Mouse (Mus musculus) layer of hippocampus, adult 9-11 months (tissue): Measurements from ENCODE around the gene Pnpo.

Experiments used
- DNase-seq: peaks from one replicate; pipeline ENCODE4 v3.0.0; 2022

Gene Pnpo

DNA sequence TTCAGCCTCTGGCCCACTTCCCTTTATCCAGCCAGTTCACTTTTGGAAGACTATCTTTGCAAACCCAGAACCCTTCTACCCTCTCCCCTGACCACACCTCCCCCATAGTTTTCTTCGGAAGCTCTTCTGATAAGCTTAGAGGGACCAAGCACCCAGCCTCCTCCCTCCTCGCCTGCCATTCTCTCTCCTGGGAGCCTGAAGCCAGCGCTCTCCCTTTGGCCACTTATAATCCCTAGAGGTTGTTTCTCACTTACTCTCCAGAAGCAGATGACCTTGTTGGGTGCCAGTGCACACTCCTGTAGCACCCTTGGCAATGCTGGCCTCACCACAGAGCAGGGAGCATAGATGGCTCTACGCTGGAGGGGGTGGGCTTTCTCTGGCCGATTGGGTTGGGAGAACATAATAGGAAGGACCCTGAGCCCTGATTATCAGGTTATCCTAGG, 25.5 kb upstream of the Pnpo start:
- no peak for DNase-seq

DNA sequence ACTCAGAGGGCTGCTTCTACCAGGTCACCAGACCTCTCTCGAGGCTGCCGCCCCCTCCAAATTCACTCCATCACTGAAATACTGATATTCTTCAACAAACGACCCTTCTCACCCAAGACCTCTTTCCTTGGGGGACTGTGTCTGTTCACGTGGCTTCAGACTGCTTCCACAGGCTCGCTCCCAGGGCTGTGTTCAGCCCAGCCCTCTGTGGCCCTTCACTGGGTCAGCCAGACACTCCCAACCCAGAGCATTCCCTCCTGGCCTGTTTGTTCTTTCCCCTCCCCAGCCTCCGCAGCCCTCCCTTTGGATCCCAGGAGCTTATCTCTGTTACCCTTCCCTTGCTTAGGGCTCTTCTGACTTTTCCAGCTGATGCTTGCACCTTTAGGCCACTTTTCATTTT, 24.7 kb upstream of the Pnpo start:
- no peak for DNase-seq

DNA sequence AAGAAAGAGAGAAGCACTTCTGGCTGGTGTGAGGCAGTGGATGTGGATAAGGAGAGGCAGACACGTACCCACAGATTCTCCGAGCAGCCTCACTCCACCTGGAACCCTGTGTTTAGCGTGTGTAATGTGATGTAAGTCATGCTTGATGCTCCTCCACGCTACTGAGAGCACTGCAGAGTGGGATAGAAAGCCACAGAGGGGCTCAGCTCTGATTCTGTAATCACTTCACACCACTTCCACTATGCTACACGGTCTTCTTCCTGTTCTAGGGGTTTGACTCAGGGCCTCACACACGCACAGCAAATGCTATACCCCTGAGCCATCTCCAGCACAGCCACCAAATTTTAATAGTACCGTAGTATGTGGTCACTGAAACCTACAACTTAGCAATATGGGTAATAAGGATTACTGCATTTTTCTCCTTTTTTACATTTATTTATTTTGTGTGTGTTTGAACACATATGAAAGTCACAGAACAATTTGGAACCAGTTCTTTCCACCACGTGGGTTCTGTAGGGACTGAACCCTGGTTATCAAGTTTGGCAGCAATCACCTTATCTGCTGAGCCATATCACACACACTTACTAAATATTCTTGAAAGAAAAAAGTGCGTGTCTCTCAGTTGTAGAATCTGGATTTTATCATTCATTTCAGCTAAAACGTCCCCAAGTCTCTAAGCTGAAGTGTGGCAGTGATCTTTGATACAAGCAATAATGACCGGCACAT, 23.9 kb upstream of the Pnpo start:
- no peak for DNase-seq

DNA sequence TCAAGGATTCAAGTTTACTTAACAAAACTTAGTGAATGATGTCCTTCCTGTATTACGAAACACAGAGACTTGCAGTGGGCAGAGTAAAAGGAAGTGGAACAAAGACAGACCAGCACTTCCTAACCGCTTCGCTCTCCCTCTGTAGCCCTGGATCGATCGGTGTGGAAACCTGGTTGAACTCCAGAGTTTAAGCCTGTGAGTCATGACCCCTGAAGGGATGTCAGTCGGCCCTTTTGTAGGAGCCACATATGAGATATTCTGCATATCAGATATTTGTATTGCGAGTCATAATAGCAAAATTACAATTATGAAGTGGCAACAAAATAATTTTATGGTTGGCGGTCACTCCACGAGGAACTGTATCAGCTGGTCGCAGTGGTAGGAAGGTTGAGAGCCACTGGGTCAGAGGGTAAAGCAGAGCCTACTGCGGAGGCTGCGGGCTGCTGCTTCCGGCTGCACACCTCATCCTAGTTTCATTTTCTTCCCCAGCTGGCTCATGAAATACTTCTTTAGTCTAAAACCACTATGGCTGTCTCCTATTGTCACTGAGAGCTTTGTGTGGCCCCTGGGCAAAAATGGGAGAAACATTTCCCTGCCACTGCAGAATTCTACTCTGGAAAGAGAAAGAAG, 23.2 kb upstream of the Pnpo start:
- DNase-seq = no peak

DNA sequence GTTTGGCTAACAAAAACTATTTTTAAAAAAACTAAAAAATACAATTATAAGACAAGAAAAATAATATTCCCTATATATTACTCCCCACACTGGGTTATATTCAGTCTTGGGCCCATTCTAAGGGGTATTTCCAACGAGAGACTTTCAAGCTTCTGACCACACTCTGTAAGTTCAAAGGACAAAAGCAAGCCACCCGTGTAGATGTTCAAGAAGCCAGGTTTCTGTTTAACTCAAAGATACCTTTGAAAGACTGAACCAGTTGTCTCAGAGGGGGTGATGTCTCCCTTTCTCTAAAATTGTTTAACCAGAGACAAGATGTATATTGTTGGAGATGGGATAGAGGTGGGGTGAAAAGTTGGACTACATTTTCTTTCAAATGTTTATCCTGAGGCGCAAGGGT, 22.4 kb upstream of the Pnpo start:
- no peak for DNase-seq

DNA sequence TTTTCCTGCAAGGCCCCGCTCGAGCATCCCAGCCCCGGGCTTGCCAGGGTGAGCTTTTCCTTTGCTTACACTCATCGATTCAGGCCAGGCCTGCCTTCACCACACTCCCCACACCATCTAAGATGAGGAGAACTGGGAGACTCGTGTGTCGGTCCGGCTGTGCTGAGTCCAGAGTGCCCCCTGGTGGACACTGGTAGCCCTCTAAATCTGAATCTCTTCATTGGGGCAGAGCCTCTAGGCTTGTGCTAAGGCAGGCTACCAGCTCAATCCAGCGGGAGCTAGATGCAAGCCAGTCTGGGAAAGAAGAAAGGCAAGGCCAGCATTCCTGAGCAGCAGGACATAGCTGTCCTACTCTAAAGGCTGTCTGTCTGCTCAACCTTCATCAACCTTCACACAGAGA, 19.8 kb upstream of the Pnpo start:
- peak; percentile 90 for DNase-seq

DNA sequence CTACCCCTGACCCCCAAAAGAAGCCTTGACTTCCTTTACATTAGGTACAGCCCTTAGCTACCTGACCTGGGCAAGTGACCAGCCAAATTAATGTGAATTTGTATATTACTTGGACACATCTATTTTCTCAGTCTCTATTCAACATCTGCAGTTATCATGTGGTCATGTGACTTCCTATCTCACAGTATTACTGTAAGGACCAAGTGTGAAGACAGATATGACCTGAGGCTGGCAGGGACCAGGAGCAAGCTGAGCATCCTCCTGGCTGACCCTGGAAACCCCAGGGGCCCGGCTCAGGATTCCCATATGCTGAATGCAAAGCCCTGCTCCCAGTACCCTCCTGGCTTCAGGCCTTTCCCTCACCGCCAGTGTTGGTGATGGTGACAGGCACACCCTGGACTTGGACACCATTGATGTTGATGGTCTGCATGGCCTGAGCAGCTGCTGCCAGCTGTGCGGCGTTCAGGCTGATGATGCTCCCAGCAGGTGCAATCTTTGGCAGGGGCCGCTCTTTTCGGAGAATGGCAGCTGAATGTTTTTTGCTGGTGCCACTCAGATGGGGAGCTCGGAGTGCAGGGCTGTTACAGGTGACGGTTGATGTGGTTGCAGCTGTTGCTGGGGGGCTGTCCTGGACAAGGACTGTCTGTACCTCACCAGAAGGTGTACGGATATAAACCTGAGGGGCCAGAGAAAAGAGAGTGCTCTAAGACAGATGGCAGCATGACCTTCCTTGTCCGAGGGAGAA, 13.4 kb upstream of the Pnpo start:
- DNase-seq = no peak

DNA sequence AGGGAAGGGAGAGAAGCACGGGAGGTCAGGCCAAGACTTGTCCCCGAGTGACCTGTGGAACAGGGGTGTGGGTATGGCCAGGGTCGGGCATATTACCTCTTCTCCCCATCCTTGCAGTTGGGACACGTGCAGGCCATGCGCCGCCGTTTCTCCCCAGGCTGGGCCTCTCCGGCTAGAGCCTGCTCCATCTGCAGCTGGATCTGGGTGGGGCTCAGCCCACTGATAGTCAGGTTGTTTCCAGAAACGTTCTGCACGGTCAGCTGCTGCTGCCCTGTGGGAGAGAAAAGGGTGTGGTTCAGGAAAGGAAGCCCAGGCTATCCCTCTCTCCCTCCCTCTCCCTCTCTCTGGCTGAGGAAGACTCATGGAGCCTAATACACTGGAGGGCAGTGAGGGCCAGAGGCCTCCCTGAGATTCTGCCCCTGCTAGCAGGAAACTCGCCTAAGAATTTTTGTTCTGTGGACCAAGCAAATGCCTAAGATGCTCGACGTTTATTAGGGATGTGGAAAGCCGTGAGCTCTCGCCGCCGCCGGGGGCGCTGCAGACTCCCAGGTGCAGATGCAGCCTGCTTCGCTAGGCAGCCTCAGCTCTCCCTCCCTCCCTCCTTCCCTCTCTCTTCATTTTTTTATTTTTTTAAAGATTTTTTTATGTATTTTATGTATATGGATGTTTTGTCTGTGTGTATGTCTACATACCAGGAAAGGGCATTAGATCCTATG, 12.4 kb upstream of the Pnpo start:
- DNase-seq = no peak

DNA sequence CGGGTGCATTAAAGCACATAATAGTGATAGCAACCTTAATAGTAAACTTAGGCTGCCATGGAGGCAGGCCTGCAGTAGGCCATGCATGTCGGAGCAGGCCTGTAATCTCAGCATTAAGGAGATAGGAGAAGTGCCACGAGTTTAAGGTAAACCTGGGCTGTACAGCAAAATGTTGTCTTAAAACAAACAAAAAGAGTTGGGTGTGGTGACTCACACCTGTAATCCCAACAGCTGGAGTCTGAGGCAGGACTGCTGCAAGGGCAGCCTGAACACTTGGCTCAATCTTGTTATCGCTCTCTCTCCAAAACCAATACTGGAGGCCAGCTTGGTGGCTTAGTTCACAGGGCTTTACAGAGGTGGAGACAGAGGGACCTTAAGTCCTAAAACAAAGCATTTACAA, 11.3 kb upstream of the Pnpo start:
- DNase-seq = no peak

DNA sequence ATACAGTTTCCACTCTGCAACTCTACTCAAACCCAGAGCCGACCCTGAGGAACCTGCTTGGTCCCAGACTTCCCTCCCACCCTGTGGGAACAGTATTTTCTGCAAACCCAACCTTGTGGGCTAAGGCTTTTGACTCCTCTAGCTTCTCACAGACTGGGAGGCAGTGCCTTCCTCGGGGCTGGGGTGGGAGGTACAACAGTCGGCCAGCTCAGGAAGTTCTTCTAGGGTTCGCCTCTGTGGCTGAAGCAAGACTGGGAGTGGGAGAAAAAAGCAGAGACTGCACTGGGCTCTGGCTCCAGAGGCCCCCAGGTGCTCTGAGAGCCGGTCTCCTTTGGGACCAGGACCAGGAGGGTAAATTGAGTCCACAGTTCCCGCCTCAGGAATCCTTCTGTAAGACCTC, 9.1 kb upstream of the Pnpo start:
- no peak for DNase-seq

DNA sequence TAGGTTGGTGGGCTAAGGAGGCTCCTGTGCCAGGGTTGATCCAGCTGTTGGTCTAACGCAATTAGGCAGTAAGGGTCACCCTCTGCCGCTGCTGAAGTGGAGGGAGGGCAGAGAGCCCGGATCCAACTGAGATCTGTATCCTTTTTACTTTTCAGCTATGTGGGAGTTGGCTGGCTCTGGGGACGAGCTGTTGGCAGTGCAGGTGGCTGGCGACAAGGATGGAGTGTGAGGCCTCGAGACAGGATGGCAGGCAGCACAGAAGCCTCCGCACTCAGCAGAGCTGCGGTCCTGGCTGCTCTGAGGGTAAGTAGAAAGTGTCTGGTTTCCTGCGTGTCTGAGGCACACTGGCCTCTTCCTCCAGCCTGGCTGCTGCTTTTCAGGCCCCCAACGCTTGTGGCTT, 8.6 kb upstream of the Pnpo start:
- no peak for DNase-seq

DNA sequence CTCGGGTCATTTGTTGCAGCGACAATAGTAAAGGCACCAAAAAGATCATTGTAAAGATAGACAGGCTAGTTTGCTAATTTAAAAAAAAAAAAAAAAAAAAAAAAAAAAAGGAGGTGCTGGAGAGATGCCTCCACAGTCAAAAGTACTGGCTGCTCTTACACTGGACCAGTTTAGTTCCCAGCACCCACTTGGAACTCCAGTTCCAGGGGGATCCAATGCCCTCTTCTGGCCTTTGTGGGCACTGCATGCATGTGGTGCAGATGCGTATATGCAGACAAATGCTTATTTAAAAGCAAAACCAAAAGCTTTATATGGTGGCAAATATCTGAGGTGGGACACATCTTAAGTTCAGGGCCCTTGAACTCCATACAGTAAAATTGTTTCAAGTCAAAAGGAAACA, 7.0 kb upstream of the Pnpo start:
- DNase-seq = no peak

DNA sequence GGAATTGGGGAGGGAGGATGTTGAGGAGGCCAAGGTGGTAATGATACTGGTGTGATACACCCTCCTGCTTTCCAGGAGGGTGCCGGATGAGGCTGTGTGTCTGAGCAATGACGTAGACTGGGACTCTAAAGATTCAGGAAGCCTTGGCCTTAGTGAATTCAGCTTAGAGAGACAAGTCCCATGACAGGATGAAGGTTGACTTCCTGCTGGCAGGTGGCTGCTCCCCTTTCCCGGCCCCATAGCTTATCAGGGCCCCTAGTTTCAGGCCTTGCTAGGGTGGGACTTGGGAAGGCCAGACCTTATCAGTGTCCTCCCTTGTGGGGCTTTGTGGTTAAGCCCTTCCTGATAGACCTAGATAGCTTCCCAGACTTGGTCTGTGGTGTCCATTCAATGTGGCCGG, 4.1 kb upstream of the Pnpo start:
- DNase-seq = no peak

DNA sequence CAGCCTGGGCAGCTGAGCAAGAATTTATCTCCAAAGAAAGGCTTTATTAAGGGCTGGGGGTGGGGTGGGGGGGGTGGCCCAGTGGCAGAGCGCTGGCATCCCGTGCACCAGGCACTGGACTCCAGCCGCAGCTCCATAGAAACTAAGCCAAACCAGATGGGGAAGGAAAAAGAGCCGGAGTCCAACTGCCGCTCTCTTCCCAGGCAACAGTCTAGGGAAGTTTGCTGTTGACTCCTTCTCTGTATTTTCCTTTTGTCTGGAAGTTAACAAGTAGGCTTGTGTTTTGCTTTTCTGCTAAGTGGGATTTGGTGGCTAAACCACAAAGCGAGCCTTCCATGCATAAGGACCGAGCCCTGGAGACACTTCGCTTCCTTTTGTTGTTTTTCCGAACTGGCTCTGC, 2.7 kb upstream of the Pnpo start:
- no peak for DNase-seq

DNA sequence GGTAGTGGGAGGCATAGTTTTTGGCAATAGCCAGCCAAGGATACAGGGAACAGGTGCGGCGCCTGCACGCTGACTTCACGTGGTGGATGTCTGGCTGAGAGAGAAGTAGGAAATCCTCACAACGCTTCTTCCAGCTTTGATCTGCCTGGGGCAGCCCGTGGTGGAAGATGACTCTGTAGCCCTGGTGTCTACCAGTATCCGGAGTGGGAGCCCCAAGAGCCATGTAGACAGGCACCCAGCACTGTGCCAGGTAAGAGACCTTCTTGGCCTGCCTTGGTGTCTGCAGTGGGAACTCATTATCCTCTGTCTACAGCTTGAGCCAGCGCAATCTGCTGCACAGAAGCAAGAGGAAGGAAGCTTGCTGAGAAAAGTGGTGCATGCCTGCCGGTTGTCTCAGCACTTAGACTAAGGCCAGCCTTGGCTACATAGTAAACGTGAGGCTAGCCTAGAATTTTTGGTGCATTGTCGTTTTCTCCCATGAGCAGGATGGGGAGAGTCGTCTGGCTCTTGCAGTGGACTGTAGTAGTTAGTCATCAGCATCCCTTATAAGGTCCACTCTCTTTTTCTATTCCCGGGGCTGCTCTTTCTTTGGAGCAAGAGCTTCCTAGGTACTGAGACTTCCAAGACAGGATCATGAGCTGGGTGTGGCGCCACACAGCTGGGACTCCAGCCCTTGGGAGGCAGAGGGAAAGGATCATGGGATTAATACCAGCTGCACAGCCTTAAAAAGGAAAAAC, 1.2 kb upstream of the Pnpo start:
- no peak for DNase-seq

DNA sequence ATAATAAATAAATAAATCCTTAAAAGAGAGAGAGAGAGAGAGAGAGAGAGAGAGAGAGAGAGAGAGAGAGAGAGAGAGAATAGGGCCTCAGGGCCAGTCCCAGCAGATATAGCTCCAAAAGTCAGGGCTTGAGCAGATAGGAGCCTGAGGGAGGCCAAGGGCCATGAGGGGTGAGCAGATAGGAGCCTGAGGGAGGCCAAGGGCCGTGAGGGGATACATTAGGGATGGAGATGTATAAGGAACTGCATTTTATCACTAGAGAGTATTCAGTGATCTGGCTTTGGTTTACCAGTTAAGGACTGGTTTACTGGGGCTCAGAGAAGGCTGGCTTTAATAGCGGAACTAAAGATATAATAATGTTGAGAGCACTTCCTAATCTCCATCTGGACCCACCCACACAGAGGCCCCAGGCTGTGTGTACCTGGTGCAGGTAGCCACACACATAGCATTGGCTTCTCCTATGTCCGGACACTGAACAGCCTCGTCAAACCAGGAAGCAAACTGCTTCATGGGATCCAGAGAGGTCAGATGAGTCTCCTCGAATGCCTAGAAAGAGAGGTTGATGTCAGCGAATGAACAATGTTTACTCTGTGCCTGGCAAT, 1.7 kb downstream of the Pnpo start:
- no peak for DNase-seq

DNA sequence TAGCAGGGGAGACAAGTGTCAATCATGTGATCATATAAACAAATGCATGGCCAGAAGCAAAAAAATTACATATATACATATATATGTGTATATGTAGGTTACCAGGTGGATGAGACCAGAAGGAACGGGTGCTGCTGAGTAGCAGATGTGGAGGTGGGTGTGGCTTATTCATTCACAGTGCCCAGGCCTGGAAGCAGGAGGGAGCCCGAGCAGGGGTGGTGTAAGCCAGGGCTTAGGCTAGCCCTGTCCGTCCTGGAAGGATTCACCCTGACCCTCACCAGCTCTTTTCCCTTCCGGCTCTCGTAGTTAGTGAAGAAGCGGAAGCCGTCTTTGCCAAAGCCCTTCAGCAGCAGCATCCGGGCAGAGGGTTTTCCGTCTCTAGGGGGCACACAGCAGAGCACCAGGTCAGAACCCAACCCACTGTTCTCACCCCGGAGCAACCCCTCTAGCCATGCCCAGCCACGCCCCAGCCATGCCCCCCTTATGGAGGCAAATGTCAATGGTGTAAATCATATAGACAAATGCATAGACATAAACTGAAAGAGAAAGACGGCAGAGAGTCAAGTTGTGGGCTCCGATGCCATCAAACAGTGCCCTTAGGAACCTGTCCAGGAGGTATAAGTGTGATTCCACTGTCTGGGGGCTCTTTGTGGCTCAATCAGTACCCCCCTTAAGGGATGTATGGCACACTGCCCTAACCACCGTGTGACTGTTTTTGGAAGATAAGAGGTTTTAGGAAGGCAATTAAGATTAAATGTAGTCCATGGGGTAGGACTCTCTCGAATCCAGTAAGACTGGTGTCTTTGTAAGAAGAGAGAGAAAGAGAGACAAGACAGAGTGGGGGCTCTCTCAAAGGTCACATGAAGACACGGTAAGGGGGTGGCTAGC, 3.0 kb downstream of the Pnpo start:
- no peak for DNase-seq

DNA sequence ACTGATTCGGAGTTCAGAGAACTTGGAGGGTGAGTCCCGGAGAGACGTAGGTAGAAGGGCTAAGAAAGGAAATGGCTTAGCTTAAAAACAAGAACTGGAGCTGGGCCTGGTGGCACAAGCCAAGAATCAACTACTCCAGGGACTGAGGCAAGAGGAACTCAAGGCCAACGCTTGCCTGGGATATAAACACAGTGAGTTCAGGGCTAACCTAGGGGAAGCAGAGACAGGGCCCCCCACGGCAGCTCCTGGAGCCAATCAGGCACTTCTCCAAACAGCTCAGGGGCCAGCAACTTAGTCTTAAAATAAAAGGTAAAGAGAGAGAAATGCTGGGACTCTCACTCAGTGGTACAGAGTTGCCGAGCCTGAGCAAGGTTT, 5.4 kb downstream of the Pnpo start:
- DNase-seq = no peak

DNA sequence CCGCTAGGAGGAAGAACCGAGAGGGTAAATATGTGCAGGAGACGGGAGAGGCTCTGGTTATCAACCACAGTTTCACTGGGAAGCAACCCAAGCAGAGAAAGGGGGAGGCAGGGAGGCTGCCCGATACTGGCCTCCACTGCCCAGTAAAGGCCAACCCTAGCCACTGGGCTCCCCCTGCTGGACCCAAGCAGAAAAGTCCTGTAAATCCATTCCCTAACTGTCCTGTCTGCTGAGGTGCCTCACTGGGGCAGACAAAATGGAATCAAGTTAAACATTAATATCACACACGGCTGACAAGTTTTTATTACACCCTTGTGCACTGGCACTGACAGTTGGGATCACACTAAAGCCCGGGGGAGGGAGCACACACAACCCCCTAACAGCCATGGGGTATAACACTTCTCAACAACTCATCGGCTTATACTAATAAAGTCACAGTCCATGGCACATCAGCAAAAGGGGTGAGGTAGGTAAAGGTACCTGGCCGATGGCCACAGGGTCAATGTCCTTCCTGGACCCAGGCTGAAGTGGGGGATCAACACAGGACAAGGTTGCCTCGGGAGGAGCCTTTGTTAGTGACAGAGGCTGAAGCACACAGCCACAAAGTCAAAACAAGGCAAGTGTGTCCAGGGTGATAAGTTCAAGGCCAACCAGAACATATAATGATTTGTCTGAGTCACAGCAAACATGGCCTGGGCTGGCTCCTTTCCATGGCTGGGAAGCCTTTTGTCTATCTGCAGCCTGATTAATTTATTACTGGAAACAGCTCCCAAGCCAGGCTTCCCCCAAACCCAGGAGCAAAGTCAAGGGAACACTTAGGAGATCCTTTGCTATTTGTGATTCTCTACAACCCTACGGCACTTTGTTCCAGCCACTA, 6.0 kb downstream of the Pnpo start:
- DNase-seq = no peak

DNA sequence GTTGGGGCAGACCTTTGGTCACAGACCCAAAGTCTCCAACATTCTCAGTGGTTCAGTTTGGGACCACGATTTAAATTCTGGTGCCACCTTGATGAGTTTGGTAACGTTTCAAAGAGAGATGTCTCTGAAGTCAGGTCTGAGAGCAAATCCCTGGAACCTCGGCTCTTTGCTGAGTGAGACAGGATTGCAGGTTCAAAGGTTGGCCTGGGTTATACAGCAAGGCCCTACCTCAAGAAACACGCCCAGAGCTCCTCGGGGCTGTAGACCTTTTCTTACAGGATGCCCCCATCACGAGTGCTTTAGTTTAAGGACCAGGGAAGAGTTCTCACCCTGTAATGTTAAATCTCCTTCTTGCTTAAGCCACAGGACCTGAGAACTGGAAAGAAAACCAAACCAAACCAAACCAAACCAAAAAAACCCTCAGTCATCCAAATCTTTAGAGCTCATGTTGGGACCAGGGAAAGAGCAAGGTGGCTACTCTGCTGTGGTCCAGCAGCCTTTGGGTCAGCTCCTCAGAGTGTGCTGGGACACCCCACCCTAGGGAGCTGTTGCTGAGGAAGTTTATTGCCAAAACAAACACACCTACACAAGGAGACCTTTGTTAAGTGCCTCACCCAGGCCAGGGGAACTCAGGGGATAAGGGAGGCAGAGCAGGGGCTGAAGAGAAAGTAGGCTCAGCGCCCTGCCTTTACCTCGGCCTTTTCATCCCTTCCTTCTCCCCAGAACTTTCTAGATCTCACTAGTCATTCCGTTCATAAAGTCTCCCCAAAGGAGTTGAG, 7.7 kb downstream of the Pnpo start:
- no peak for DNase-seq
